Mouse (Mus musculus): Measurements from ENCODE around the gene Dysf.

- no peak for TF ChIP-seq POLR2A (IDR thresholded peaks at IDR 0.05; ENCODE audit: borderline replicate concordance, insufficient read depth, low read length)
- no peak for TF ChIP-seq CTCF (IDR thresholded peaks at IDR 0.05; ENCODE audit: borderline replicate concordance, insufficient read depth, low read depth, low read length)
Measured at GRCm38 (mm10) chr6:84224861-84225260, 216.5 kb downstream of the Dysf start.
